Mouse (Mus musculus) WW6 (cell line): ENCODE results near the gene Mpnd.

Source experiments
- DNase-seq: peaks from one replicate; pipeline ENCODE4 v3.0.0-alpha.2; 2013; ENCODE audit warnings: low read depth, low spot score

Mpnd gene

GRCm38 (mm10) chr17:56020400-56021084 is 15.0 kb downstream of the Mpnd start:
- DNase-seq = no peak

DNA sequence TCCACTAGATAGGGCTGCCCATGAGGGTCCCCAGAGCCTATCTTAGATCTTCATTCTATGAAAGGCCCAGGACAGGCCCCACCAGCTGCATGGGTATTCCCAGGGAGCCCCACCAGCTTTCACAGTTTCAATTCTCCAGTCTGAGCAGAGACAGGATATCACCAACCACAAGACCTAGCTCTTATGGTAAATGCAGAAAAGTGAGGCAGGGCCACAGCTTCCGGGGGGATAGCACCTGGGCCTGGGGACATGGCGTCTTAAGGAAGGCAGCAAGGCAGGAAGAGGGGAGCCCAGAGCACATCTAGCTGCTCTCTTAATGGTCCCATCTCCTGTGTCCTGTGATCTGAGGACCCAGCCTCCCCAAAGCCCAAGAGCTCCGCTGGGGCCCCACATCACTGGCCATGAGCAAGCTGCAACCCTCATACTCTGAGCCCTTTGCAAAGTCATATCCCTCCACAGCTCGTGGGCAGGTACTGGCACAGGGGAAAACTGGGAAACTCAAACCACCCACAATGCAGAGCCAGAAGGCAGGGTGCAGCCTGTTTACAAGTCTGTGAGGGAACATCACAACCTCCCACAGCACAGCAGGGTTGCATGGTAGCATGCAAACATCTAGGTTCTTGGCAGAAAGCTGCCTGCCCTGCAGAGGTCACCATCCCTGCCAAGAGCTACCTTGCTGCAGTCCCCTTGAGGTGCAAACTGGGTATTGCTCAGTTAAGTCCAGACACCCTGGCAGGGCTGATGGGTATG is 15.8 kb downstream of the Mpnd start:
- DNase-seq = no peak

- no peak for DNase-seq
These were observed 16.8 kb downstream of the Mpnd start for GRCm38 (mm10) chr17:56022131-56022988.

DNA sequence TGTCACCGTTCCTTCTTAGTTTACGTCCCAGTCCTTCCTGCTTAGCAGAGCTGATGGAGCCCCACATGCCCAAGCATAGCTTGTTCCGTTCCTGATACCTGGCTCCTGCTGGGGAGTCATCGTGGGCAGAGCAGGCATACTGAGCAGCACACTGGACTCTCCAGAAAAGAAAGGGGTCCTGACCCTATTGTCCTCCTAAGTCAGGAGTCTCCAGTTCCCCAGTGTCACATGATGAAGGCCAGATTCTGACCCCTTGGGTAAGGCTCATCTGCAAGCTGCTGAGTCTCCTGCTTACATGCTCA is 17.4 kb downstream of the Mpnd start:
- no peak for DNase-seq

DNA sequence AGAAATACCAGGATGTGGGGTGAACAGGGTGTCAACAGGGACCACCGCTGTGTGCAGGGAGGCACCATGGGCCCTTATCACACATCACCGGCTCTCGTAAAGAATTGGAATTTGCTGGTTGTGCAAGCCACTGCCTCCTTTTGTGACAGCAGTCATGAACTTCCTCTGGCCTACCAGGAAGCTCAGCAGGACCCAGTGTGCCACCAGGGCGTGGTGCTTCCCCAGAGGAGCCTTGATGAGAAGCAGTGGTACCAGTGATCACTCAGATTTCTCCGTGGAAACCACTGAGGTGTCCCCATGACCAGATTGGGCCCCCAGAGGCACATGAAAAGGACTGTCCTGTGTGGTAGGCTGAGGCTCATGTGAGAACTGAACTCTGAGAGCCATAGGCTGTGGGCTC is 17.9 kb downstream of the Mpnd start:
- no peak for DNase-seq

DNA sequence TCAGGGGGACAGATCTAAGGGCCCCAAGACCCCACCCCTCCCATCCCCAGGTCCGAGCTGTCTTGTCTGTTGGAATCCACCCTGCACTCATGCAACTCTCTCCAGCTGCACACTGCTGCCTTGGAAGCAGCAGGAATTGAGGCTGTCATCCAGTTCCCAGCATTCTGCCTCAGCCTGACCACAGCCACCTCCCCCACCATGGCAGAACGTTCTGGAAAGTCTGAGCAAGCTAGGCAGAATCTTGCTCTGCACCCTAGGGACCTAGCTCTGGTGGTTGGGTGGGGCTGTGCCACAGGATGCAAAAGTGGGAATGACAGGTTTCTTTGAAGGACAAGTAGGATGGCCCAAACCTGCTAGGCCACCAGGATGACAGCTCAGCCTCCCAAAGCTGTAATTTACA is 19.0 kb downstream of the Mpnd start:
- no peak for DNase-seq

DNA sequence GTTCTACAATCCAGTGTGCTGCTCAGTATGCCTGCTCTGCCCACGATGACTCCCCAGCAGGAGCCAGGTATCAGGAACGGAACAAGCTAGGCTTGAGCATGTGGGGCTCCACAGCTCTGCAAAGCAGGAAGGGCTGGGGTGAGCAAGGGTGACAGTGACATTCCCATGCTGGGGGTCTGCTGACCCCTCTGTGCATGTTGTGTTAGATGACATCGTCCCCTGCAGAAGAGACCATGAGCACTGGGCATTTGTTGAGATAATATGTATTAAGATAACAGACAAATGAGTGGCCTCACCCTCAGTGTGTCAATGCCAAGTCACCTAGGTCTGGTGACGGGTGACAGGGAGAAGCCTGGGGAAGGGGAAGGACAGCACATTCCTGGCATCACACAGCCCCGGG is 19.4 kb downstream of the Mpnd start:
- no peak for DNase-seq

- DNase-seq = no peak
These were observed 20.8 kb downstream of the Mpnd start for GRCm38 (mm10) chr17:56026303-56026702.

DNA sequence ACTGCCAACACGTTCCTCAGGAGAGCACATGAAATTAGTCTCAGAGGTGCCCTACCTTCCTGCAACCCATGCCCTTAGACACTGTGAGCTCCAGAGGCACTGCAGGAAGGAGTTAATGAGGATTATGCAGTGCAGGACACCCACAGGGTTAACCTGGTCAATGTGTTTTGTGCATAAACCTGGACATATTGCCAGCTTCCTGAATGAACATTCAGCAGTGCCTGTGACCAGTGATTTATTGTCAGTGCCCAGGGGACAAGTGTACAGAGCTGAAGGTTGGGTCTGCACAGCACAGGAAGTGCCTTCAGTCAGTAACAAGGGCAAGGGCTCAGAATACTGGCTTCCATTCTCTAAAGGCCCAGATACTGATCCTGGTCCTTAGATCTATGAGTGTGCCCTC is 21.4 kb downstream of the Mpnd start:
- DNase-seq = no peak

DNA sequence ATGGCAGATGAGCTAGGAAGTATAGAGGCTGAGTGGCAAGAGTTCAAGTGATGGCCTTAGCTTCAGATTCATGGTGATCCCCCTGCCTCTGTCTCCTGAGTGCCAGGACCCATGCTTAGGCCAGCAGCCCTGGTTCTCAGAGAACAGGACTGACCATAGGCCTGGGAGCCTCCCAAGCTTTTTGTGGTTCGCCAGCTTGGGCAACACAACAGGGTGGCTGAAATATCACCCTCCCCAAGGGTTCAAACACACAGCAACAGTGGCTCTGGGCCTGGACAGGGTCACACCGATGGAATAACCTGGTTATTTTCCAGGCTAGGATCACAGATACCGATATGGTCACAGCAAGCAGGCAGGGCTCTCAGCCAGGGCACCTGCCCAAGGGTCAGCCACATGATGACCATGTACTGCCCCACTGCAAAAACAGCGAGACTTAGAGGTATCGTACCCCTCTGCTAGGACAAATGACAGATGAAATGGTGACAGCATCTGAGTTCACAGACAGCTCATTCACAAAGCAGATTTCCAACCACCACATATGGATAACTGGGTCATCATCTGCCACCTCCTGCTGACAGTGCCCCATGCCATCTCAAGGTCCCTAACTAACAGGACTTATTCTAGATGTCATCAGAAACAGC is 22.4 kb downstream of the Mpnd start:
- no peak for DNase-seq

GRCm38 (mm10) chr17:56030238-56030870 is 24.8 kb downstream of the Mpnd start:
- DNase-seq = no peak

GRCm38 (mm10) chr17:56030919-56031318 is 25.4 kb downstream of the Mpnd start:
- no peak for DNase-seq

- DNase-seq = no peak
These were observed 25.9 kb downstream of the Mpnd start for GRCm38 (mm10) chr17:56031431-56031830.

- DNase-seq = no peak
These were observed 26.7 kb downstream of the Mpnd start for GRCm38 (mm10) chr17:56032127-56032733.

DNA sequence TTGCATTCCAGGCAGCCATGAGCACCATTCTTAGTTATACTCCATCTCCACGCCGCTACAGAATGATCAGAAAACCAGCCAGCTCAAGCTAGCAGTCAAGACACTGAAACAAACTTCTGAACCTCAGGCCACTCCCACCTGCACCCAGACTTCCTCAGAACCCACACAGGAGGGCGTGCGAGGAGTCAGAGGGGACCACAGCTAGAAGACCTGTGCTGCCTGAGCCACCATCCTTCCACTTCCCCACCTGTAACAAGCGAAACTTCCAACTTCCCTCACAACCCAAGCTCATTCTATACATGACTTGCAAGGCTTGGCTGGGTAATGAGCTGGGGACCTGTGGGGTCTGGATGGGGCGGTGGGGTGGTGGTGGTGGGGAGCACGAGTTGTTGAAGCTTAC is 27.3 kb downstream of the Mpnd start:
- no peak for DNase-seq

GRCm38 (mm10) chr17:56034040-56034725 is 28.7 kb downstream of the Mpnd start:
- DNase-seq = no peak

- no peak for DNase-seq
These were observed 29.2 kb downstream of the Mpnd start for GRCm38 (mm10) chr17:56034726-56035100.

GRCm38 (mm10) chr17:56035216-56035615 is 29.7 kb downstream of the Mpnd start:
- no peak for DNase-seq

DNA sequence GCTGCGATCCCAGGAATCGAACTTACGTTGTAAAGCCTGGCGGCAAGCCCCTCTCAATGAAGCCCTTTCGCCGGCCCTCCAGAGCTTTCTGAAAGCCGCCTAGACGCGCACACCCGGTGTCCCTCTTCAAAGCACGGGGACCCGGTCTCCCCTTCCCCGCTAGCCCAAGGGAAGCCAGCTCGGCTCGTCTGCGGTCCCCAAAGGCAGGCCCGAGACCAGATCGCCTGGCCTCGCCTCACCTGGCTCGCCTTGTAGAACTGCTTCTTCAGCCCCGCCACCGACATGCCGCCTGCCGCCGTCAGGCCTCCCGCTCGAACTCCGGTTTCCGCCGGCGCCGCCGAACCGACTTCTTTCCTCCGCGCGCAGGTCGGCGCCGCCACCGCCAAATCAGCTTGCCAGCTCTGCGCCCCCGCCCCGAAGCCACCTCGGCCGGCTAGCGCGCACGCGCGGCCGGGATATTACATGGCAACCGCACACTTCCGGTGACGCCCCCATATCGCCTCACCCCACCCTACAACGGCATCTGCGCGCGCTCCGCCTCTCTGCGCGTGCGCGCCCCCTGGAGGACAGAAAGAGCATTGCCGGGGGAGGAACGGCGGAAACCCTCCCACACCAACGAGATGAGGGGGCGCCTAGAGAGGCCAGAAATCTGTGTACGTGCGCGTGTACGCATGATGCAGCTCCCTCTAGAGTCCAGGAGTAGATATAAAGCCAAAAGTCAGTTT is 30.8 kb downstream of the Mpnd start, which contains the start of gene Sh3gl1:
Sh3gl1 (minus strand) TSS at position 460 of the 725 bp plus-strand sequence.
- DNase-seq = peak; percentile 96

DNA sequence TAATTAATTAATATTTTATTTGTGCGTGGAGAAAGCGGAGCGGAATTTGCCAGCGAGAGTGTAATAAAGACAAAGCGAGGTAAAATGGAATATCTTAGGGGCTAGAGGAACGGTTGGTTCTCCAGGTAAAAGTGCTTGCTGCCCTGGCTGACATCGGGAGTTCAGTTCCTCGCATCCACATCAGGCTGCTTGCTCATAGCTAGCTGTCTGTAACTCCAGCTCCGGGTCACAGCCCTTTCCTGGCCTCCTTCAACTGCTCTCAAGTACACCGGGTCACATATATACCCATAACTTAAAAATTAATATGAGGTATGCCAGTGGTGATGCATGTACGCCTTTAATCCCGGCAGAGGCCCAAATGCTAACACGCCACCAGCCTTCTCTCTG is 31.4 kb downstream of the Mpnd start:
- DNase-seq = no peak
